Mouse (Mus musculus) neural tube, embryonic 13.5 days (tissue): ENCODE data around the gene Zg16. TPM values are rescaled to one million over a fixed set of nuclear protein-coding genes. Genes with fewer than 3 reads are reported as not detected.
A peak's percentile ranks its signal among the peaks of the same experiment; 100 is the strongest.
"Not testable (repeated sequence)": the region's sequence is repeated elsewhere in the genome, so short reads cannot be mapped to it uniquely, and the experiment has no call there.

Experiments used
- ATAC-seq: fragments of 200-750 bp; cut with Nextera tagmentation; 2 replicates; pipeline ENCODE4 v1.8.0; 2017; ENCODE audit warnings: low read depth, mild to moderate bottlenecking, moderate TSS enrichment, moderate library complexity
- H3K27ac ChIP-seq: fragments of 300-500 bp; sonication (generic); replicated peaks from 2 replicates; pipeline ENCODE4 v1.5.1; 2015; ENCODE audit warnings: moderate library complexity, mild to moderate bottlenecking, inconsistent platforms
- H3K27me3 ChIP-seq: fragments of 300-500 bp; sonication (generic); 2 replicates; pipeline ENCODE4 v1.6.1; 2015; ENCODE audit warnings: mild to moderate bottlenecking, inconsistent platforms
- H3K36me3 ChIP-seq: fragments of 300-500 bp; sonication (generic); 2 replicates; pipeline ENCODE4 v1.6.1; 2015; ENCODE audit warnings: mild to moderate bottlenecking, inconsistent platforms
- H3K4me1 ChIP-seq: fragments of 300-500 bp; sonication (generic); replicated peaks from 2 replicates; pipeline ENCODE4 v1.6.1; 2015; ENCODE audit warnings: inconsistent platforms
- H3K4me2 ChIP-seq: fragments of 300-500 bp; sonication (generic); 2 replicates; pipeline ENCODE4 v1.6.1; 2015; ENCODE audit warnings: inconsistent platforms, mild to moderate bottlenecking, moderate library complexity
- H3K4me3 ChIP-seq: fragments of 300-500 bp; sonication (generic); 2 replicates; pipeline ENCODE4 v1.5.1; 2015; ENCODE audit warnings: mild to moderate bottlenecking, inconsistent platforms
- H3K9ac ChIP-seq: fragments of 300-500 bp; sonication (generic); 2 replicates; pipeline ENCODE4 v1.6.1; 2015; ENCODE audit warnings: moderate library complexity, mild to moderate bottlenecking, inconsistent platforms
- H3K9me3 ChIP-seq: fragments of 300-500 bp; sonication (generic); 2 replicates; pipeline ENCODE4 v1.6.1; 2016; ENCODE audit warnings: inconsistent platforms
- WGBS: fragments of 180-500 bp; shearing (Covaris S2); methylation state at CpG from one replicate; pipeline ENCODE4 v1.1.7; 2015; 5-methylcytosine and 5-hydroxymethylcytosine counted together
- polyA plus RNA-seq: library from polyadenylated mRNA; unstranded; fragments of >200 nt; fragmentation: Nextera tagmentation; extraction: Ambion mirVana; gene quantifications from 2 replicates; pipeline ENCODE4 v1.2.1, GENCODE M21; 2015

Gene Zg16
- polyA plus RNA-seq, 1 experiment from 2014 or later = not detected

GRCm38 (mm10) chr7:127099528-127099927 lies 12.4 kb upstream of the Zg16 start:
- 90% methylated on average over 4 of the region's 4 CpGs for WGBS
- H3K9me3 ChIP-seq = no peaks in the 10 kb centered on the region
- no peak overlapping the region for H3K4me2 ChIP-seq
- peaks cover 4% of the 10 kb centered on the region for H3K4me1 ChIP-seq
- no peak overlapping the region for H3K27ac ChIP-seq
- no peaks in the 10 kb centered on the region for H3K36me3 ChIP-seq
- H3K27me3 ChIP-seq = no peaks in the 10 kb centered on the region
- no peak for ATAC-seq
- H3K4me3 ChIP-seq = no peak overlapping the region
- H3K9ac ChIP-seq = no peak overlapping the region

DNA sequence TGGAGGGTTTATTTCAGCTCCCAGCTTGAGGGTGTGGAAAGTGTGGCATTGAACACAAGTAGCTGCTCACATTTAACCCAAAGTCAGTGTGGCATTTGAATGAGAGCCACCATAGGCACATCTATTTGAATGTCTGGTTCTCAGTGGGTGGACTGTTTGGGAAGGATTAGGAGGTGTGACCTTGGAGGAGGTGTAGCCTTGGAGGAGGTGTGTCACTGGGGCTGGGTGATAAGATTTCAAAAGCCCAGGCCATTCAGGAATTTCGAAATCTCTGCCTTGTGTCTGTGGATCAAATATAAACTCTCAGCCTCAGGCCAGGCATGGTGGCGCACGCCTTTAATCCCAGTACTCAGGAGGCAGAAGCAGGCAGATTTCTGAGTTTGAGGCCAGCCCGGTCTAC lies 11.8 kb upstream of the Zg16 start:
- 92% methylated on average over 4 of the region's 4 CpGs for WGBS

GRCm38 (mm10) chr7:127098521-127098920 lies 11.4 kb upstream of the Zg16 start:
- Histone ChIP-seq H3K9me3 (no peaks in the 10 kb centered on the region), H3K9ac (no peak overlapping the region), H3K27me3 (no peaks in the 10 kb centered on the region), H3K4me2 (no peak overlapping the region), H3K36me3 (no peaks in the 10 kb centered on the region), H3K4me3 (no peak overlapping the region), H3K27ac (no peak overlapping the region), H3K4me1 (no peaks in the 10 kb centered on the region)
- no peak for ATAC-seq
- WGBS = 88% methylated on average over 5 of the region's 5 CpGs

More for the DNA sequence above, 11.8 kb upstream of the Zg16 start:
- no peak overlapping the region for H3K4me3 ChIP-seq
- H3K27ac ChIP-seq = no peak overlapping the region
- H3K9me3 ChIP-seq = no peaks in the 10 kb centered on the region
- no peaks in the 10 kb centered on the region for H3K27me3 ChIP-seq
- no peaks in the 10 kb centered on the region for H3K4me1 ChIP-seq
- no peaks in the 10 kb centered on the region for H3K36me3 ChIP-seq
- H3K9ac ChIP-seq = no peak overlapping the region
- no peak overlapping the region for H3K4me2 ChIP-seq
- no peak for ATAC-seq

- H3K4me3 ChIP-seq = no peak overlapping the region
- no peak overlapping the region for H3K4me2 ChIP-seq
- no peak overlapping the region for H3K9ac ChIP-seq
- no peaks in the 10 kb centered on the region for H3K36me3 ChIP-seq
- H3K9me3 ChIP-seq = no peaks in the 10 kb centered on the region
- H3K4me1 ChIP-seq = no peaks in the 10 kb centered on the region
- H3K27ac ChIP-seq = no peak overlapping the region
- no peak for ATAC-seq
- 70% methylated on average over 7 of the region's 7 CpGs for whole genome bisulfite sequencing
- H3K27me3 ChIP-seq = no peaks in the 10 kb centered on the region
Observed at GRCm38 (mm10) chr7:127096456-127096855, 9.3 kb upstream of the Zg16 start.

DNA sequence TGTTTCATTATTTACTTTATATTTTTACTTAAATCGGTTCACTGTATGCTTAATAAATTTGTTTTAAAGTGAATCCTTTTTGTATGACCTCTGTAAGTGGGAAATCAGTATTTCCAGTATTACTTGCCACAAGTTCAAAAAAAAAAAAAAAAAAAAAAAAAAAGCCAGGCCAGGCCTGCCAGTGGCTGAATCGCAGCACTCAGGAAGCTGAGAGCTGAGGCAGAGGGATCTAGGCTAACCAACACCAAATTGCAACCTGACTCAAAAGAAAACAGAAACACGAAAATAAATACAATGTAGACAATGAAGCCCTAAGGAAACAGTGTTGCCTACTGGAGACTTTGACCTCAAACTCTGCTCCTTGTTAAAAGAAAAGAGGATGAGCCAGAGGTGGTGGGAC lies 6.8 kb upstream of the Zg16 start:
- peaks cover 6% of the 10 kb centered on the region; the same call in 1 of the 2 replicates for H3K4me1 ChIP-seq
- H3K4me2 ChIP-seq = no peak overlapping the region
- WGBS = 80% methylated on average over 3 of the region's 3 CpGs
- no peak overlapping the region for H3K4me3 ChIP-seq
- no peak overlapping the region for H3K27ac ChIP-seq
- H3K36me3 ChIP-seq = no peaks in the 10 kb centered on the region
- no peak for ATAC-seq
- H3K27me3 ChIP-seq = no peaks in the 10 kb centered on the region
- no peak overlapping the region for H3K9ac ChIP-seq
- H3K9me3 ChIP-seq = no peaks in the 10 kb centered on the region

- 69% methylated on average over 16 of the region's 16 CpGs for WGBS
- Histone ChIP-seq H3K9ac (no peak within 1 kb of the TSS), H3K27me3 (no peaks in the 10 kb centered on the region), H3K4me1 (peaks cover 9% of the 10 kb centered on the region; the same call in 1 of the 2 replicates), H3K4me3 (no peak within 1 kb of the TSS), H3K9me3 (no peaks in the 10 kb centered on the region), H3K4me2 (no peak within 1 kb of the TSS), H3K36me3 (no peaks in the 10 kb centered on the region), H3K27ac (no peak within 1 kb of the TSS)
- ATAC-seq = no peak
Observed at GRCm38 (mm10) chr7:127091114-127091896, 4.2 kb upstream of the Zg16 start, which contains the start of gene AI467606. Gene AI467606 (plus strand): TSS chr7:127091359.

DNA sequence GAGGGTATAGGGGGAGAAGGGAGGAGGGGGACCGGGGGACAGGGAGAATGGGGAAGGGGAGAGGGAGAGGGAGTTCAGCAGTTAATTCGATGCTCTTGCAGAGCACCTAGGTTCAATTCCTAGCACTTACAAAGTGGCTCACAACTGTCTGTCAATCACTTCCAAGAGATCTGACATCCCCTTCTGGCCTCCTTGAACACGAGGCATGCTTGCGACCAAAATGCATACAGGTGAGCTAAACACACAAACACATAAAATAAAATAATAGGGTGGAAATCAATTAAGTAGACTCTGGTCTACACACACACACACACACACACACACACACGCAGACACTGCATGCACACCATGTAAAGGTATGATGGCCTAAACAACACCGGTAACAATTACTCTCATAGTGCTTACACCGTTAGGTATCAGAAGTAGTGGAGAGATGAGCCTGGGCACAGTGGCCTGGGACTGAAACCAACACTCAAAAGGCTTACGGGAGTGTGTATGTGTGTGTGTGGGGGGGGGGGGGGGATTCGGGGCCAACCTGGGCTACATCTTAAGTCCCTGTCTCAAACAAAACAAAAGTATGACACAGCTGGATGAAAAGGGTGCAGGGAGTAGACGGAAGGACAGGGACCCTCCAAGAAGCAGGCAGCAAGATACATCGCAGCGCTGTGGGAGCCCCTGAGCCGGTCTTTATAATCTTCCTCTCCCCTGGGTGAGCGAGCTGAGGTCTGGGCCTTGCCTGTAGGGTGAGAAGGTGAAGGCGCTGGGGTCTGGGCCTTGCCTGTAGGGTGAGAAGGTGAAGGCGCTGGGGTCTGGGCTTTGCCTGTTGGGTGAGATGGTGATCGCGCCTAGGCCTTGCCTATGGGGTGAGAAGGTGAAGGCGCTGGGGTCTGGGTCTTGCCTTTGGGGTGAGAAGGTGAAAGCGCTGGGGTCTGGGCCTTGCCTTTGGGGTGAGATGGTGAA lies 3.3 kb upstream of the Zg16 start:
- Histone ChIP-seq H3K27ac (no peak overlapping the region), H3K27me3 (no peaks in the 10 kb centered on the region), H3K4me1 (peaks cover 9% of the 10 kb centered on the region; the same call in 1 of the 2 replicates), H3K4me3 (no peak overlapping the region), H3K36me3 (no peaks in the 10 kb centered on the region), H3K9me3 (no peaks in the 10 kb centered on the region), H3K9ac (no peak overlapping the region), H3K4me2 (no peak overlapping the region)
- 91% methylated on average over 20 of the region's 20 CpGs for WGBS
- no peak for ATAC-seq

GRCm38 (mm10) chr7:127088901-127089845 lies 2.0 kb upstream of the Zg16 start:
- H3K36me3 ChIP-seq = no peaks in the 10 kb centered on the region
- H3K27ac ChIP-seq = no peak overlapping the region
- H3K27me3 ChIP-seq = no peaks in the 10 kb centered on the region
- ATAC-seq = no peak
- H3K4me2 ChIP-seq = peak overlapping the region; percentile 52
- H3K9ac ChIP-seq = peak overlapping the region; percentile 53
- peak overlapping the region; percentile 13 for H3K4me3 ChIP-seq
- 25% methylated on average over 27 of the region's 27 CpGs for whole genome bisulfite sequencing
- H3K9me3 ChIP-seq = no peaks in the 10 kb centered on the region
- peaks cover 9% of the 10 kb centered on the region; the same call in 1 of the 2 replicates for H3K4me1 ChIP-seq

- H3K4me1 ChIP-seq = peaks cover 9% of the 10 kb centered on the region; the same call in 1 of the 2 replicates
- H3K27me3 ChIP-seq = no peaks in the 10 kb centered on the region
- no peak overlapping the region for H3K4me3 ChIP-seq
- H3K9ac ChIP-seq = no peak overlapping the region
- no peaks in the 10 kb centered on the region for H3K9me3 ChIP-seq
- ATAC-seq = no peak
- H3K4me2 ChIP-seq = no peak overlapping the region
- no peaks in the 10 kb centered on the region for H3K36me3 ChIP-seq
- WGBS = 88% methylated on average over 3 of the region's 3 CpGs
- no peak overlapping the region for H3K27ac ChIP-seq
Observed at GRCm38 (mm10) chr7:127088083-127088482, 955 bp upstream of the Zg16 start.

DNA sequence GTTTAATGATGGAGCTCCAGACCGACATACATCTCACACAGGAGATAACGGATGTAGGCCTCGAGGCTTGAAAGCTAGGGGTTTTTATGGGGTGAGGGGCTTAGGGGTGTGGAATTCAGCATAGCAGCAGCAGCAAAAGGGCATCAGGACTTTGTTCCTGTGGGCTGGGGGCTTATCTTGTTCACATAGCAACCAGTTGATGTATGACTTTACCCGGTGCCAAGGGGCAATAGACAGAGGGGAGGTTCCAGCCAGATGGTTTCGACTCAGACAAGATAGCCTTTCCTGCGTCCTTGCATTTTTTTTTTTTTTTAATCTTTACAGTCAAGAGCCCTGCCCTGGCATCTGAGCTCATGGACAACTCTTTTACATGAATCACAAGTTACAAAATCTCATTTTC lies 1.4 kb downstream of the Zg16 start:
- 56% methylated on average over 6 of the region's 6 CpGs for WGBS
- H3K27ac ChIP-seq = not testable (repeated sequence)

DNA sequence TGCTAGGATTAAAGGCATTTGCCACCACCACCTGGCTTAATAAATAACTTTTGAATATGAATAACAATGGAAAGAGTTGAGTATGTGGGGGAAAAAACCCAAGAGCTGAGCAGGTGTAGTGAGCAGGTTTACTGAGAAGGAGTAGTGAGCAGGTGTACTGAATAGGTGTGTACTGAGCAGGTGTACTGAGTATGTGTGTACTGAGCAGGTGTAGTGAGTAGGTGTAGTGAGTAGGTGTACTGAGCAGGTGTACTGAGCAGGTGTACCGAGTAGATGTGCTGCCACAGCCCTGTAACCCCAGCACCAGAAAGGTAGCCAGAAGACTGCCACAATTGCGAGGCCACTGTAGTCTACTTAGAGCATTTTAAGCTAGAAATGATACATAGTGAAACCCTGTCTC lies 2.3 kb downstream of the Zg16 start:
- no peak for ATAC-seq
- Histone ChIP-seq H3K4me1 (peaks cover 9% of the 10 kb centered on the region; the same call in 1 of the 2 replicates), H3K4me3 (no peak overlapping the region), H3K27me3 (no peaks in the 10 kb centered on the region), H3K9ac (no peak overlapping the region), H3K27ac (no peak overlapping the region), H3K9me3 (no peaks in the 10 kb centered on the region), H3K36me3 (no peaks in the 10 kb centered on the region), H3K4me2 (no peak overlapping the region)
- WGBS = 93% methylated on average over 2 of the region's 2 CpGs

More for the DNA sequence above, 1.4 kb downstream of the Zg16 start:
- not testable (repeated sequence) for H3K4me3 ChIP-seq, H3K9me3 ChIP-seq, ATAC-seq, H3K27me3 ChIP-seq, H3K4me1 ChIP-seq, H3K4me2 ChIP-seq, H3K36me3 ChIP-seq, H3K9ac ChIP-seq
